Mouse (Mus musculus) forelimb bud, embryonic 11.5 days (tissue): ENCODE data around the gene Polr3g.
"Not testable (repeated sequence)": the region's sequence is repeated elsewhere in the genome, so short reads cannot be mapped to it uniquely, and the experiment has no call there.

Experiments
- DNase-seq: peaks from one replicate; pipeline ENCODE4 v3.0.0-alpha.2; 2012; ENCODE audit warnings: low read depth, low spot score

Gene Polr3g

DNA sequence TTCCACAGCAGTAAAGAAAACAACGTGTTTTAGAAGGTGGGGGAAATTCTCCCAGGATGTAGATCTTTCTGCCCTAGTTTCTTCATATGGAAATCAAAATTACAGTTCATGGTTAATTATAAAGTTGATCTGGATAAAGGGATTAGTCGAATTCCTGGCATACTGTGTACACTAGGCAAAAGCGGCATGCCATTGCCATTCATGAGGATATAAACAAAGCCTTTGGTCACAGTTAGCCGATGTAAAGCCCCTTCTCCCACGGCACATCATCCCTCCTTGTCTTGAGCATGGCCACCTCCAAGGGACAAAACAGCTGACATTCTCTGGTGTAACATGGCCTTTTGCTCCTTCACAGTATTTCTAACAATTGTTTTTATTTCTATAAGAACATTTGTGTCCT is 80.2 kb downstream of the Polr3g start:
- no peak for DNase-seq

DNA sequence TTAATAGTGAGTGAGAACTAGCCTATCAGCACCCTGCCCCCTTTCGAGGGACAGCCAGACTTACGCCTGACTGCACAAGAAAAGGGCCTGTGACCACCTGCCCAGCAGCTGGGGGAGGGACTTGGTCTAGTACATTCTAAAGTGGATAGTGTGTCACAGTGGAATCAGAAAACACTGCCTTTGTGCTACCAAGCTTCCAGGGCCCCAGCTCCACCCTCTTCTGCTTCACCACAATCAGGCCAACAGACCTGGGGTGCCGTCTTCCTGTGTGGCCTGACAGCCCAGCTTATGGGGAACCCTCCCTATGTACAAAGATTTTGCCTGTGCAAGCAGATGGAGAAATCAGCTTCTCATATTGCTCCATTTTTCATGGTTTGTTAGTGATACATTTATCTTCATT is 81.4 kb downstream of the Polr3g start:
- DNase-seq, result no peak

DNA sequence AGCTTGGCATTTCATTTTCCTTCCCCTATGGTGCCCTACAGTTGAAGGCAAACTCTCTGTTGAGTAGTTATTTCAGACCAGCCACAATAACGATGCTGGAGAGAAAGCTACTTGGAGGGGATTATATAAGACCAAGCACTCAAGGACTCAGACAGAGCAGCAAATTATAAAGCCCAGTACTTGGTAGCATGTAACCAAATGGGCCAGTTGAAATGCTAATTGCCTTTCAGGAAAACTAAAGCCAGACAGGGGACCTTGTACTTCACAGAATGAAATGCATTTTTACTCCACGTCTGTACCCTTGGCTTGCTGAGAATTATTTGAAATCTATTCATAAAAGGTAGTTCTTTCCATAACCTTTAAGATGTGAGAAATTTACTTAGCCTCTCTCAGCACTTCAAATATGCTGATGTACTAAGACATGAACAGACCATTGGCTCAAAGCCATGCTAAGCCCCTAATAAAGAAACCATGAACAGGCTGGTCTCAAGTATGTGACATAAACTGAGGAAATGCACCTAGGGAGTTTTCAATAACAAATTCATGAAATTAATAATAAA is 82.1 kb downstream of the Polr3g start:
- DNase-seq, result no peak

DNA sequence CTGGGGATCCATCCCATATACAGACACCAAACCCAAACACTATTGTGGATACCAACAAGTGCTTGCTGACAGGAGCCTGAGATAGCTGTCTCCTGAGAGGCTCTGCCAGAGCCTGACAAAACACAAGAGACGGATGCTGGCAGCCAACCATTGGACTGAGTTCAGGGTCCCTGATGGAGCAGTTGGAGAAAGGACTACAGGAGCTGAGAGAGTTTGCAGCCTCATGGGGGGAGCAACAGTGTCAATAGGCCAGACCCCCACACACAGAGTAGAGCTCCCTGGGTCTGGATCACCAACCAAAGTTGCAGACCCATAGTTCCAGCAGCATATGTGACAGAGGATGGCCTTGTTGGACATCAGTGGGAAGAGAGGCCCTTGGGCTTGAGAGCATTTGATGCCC is 83.0 kb downstream of the Polr3g start:
- not testable (repeated sequence) for DNase-seq
